Mouse (Mus musculus) cerebellum, adult 11-12 months (tissue): ENCODE data around the gene Foxd4.
"Not testable (repeated sequence)": the region's sequence is repeated elsewhere in the genome, so short reads cannot be mapped to it uniquely, and the experiment has no call there.

Experiments used
- DNase-seq: peaks from one replicate; pipeline ENCODE4 v3.0.0; 2022

The Foxd4 gene

GRCm38 (mm10) chr19:24900581-24901220 is at the start of gene Foxd4:
Gene Foxd4, minus strand, starts transcription at chr19:24901197.
- no peak for DNase-seq

- no peak for DNase-seq
These were observed 44.7 kb upstream of the Foxd4 start for GRCm38 (mm10) chr19:24945521-24946262.

- no peak for DNase-seq
These were observed 36.1 kb upstream of the Foxd4 start for GRCm38 (mm10) chr19:24937084-24937483.

DNA sequence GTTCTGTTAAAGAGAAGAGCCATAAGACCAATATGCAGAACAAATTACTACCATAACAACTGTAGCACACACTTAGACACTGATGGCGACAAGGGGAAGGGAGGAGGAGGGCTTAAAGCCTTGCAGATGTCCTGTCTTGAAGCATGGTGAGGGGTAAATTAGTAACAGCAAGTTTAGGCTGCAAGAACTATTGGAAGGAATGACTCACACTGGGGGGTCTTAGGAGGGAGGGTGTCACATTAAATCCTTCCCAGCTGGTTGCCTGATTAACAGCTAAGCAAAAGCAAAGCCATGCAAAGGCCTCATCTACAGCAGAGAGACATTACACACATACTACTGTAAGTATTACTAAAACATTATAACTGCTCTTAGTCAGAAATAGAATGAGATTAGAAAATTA is 28.0 kb upstream of the Foxd4 start:
- no peak for DNase-seq

DNA sequence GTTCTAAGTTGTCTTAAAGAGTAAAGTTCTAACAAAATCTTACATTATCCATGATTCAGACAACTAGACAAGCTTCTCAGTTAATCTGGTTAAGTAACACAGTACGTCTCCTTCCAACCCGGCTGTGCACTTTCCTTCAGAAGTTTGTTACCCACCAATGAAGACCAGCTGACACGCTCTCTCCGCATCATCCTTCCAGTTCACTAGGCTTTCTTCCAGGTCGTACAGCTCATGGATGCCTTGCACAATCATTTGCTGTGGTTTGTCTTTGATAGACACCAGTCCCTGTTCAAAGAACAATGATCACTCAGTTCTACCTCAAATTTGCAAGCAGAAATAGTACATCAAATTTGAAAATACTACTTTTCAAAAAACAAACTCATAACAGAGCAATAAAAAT is 19.9 kb upstream of the Foxd4 start:
- DNase-seq, result no peak

- no peak for DNase-seq
These were observed 7.6 kb upstream of the Foxd4 start for GRCm38 (mm10) chr19:24908385-24909155.

GRCm38 (mm10) chr19:24907655-24908054 is 6.7 kb upstream of the Foxd4 start:
- no peak for DNase-seq

DNA sequence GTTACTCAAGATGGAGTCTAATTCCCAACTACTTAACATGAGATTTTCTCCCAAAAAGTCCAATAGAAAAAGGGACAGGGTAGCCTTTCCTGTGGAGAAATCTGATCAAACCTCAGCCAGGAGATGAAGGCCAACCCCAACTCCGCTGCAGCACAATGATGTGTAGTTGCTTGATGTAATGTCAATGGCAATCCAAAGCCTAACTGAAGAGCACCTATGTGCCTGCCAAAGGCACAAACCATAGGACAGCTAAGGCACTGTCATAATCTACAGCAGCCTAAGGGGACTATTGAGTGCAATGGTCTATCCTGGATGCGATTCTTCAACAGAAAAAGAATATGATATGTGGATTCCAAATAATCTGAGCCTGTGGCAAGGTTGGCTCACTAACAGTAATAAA is 1.8 kb upstream of the Foxd4 start:
- no peak for DNase-seq

DNA sequence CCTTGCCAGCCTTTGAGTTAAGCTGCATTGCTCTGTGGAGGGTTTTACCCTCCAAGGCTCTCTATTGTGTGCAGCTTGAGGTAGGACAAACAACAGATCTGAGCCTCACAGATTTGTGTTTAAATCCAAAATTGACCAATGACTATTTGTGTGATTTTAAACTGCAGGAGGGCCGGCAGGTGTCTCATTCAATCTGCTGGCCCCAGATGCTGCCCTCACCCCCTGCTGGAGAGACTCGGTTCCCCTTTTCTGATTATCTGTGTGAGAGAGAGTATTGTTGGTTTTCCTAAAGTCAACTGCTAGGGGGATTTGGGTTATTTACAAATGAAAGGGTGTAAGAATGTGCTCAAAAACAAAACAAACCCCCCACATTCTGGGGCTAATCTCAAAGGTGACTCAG is 1.3 kb upstream of the Foxd4 start:
- DNase-seq, result no peak

- no peak for DNase-seq
These were observed 669 bp upstream of the Foxd4 start for GRCm38 (mm10) chr19:24901666-24902065.

DNA sequence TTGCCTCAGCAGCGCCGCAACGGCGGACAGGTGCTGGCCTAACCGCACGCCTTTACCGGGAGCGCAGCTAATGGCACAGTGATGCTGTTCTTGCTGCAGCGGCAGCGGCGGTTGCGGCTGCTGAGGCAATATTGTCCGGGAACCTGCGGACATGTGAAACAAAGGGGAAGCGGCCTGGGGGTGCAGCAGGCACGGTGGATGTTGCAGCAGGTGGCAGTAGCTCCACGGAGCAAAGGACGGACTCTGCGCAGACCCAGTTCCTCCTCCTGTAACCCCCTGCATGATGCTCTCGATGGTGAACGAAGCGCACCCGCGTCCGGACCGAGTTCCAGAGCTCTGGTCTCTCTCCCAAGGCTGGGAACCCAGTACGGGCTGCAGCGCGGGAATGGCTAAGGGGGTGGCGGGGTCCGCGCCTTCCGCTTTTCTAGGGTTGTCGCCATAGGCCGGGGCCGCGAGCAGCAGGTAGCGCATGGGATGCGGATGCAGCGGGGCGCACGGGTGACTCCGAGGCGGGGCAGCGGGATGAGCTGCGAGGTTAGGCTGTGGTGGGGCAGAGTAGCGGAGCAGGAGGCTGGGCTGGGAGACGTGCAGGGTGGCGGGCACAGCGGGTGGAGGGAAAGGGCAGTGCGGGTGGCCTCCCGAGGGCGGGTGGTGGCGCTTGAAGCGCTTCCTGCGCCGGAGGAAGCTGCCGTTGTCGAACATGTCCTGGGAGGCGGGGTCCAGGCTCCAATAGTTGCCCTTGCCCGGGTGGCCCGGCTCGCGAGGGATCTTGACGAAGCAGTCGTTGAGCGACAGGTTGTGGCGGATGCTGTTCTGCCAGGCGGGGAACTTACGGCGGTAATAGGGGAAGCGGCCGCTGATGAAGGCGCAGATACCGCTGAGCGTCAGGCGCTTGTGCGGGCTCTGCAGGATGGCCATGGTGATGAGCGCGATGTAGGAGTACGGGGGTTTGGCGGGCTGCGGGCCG is 1.1 kb downstream of the Foxd4 start:
- no peak for DNase-seq

GRCm38 (mm10) chr19:24898737-24899577 is 2.0 kb downstream of the Foxd4 start:
- DNase-seq, result no peak

DNA sequence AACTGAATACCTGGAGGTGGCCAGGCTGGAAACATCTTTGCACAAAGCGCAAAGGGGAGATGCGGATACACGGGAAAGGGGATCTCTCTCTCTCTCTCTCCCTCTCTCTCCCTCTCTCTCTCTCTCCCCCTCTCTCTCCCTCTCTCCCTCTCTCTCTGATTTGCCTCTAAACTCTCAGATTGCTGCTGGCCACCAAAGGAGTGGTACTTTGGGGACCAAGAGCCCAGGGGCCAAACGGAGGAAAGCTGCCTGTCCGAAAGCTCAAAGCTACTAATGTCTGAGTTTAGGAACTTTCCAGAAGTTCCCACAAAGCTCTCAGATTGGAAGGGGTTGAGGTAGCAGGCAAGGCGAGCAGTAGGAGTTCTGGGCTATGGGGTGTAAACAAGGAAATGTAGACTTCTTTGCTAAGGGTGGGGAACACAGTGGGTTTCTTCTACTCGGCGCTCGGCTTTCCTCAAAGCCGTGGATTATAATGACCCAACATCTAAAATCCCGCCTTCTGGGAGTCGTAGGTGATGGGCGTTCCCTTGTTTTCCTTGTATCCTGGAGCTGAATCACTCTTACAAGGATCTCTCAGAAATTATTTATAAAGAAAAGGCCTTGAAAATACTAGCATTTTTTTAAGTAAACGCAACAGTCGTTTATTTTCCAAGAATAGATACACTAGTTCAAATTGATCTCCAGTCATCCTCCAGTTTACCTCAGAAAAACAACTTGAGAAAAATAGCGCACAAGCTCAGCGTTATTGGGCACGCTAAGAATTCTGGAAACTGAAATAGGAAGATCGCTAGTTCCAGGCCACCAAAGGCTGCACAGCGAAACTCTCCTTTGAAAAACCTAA is 2.9 kb downstream of the Foxd4 start:
- no peak for DNase-seq

GRCm38 (mm10) chr19:24897006-24897895 is 3.7 kb downstream of the Foxd4 start:
- no peak for DNase-seq

GRCm38 (mm10) chr19:24896536-24896935 is 4.5 kb downstream of the Foxd4 start:
- no peak for DNase-seq

- no peak for DNase-seq
These were observed 14.1 kb downstream of the Foxd4 start for GRCm38 (mm10) chr19:24886888-24887287.

GRCm38 (mm10) chr19:24885504-24885903 is 15.5 kb downstream of the Foxd4 start:
- DNase-seq, result no peak

- no peak for DNase-seq
These were observed 19.8 kb downstream of the Foxd4 start for GRCm38 (mm10) chr19:24881237-24881636.

DNA sequence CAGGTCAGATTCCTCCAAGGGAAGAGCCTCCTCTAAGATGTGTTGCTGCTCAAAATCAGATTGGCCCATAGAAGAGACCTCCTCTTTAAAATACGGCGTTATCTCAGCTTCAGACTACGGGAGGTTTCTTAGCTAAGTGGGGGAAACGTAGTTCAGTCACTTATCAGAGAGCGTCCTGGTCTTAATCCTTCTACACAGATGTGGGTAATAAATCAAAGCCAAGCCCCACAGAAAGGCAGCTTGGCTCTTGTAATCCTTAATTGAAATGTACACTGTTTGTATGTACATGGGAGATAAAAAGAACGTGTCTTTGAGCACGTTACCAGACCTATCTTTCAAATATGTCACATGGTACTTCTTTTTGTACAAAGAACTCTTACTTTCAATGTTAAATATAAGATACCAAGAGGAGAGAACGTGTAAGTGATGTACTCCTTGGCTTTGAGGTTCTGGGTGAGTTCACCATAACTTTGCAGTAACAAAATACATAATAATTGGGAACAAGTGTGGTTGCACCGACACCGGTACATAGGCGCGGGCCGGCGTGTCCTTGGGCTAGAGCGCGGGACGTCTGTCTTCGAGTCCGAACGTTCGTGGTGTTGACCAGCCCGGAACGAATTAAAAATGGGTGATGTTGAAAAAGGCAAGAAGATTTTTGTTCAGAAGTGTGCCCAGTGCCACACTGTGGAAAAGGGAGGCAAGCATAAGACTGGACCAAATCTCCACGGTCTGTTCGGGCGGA is 25.7 kb downstream of the Foxd4 start, which contains the start of gene Gm10053:
Gene Gm10053, plus strand, starts transcription at position 558 of the 742 bp plus-strand sequence.
- DNase-seq, result not testable (repeated sequence)
